14 mouse cellular contexts compared by ENCODE assay signal in genomic region chr13:29715241-29715841, GRCm38 (mm10).
DNase-seq lines count a peak whose midpoint lies in the region; ATAC-seq and TF ChIP-seq lines count a peak whose summit lies in the region.
"Had no signal": no experiment of that assay in that cellular context is flagged by ENCODE, and none has a peak within 500 bp of the region (broad histone marks: within the 10 kb centered on the region; RNA-seq: fewer than 3 reads in every experiment).

No protein-coding gene starts in this region.

- H3K4me3 ChIP-seq in forebrain, embryonic 13.5 days = no peak overlapping the region
- no peak overlapping the region for H3K4me3 ChIP-seq in forebrain, embryonic 15.5 days
- no peak overlapping the region for H3K4me3 ChIP-seq in kidney, postnatal 0 days (replicated peaks; ENCODE audit: low read depth, low read length)
- H3K4me3 ChIP-seq in CH12.LX (replicated peaks in 1 of 3; ENCODE audit: low read depth in 2 of 3, low read length in 2 of 3, poor library complexity in 1 of 3) = peak overlapping the region in 2 of 3 experiments; percentile 1 to 47
- no peak overlapping the region for H3K4me3 ChIP-seq in embryonic fibroblast, embryonic 13.5 days (ENCODE audit: insufficient read depth, low read length)
- H3K4me3 ChIP-seq: gastrocnemius, adult 2 months; neural tube, embryonic 13.5 days had no signal

- H3K27me3 ChIP-seq in forebrain, embryonic 13.5 days = no peaks in the 10 kb centered on the region
- no peaks in the 10 kb centered on the region for H3K27me3 ChIP-seq in forebrain, embryonic 15.5 days
- H3K27me3 ChIP-seq in kidney, postnatal 0 days (ENCODE audit: insufficient read depth, low read length) = no peaks in the 10 kb centered on the region
- no peaks in the 10 kb centered on the region for H3K27me3 ChIP-seq in CH12.LX (replicated peaks)
- H3K27me3 ChIP-seq: neural tube, embryonic 13.5 days had no signal

- in situ Hi-C loops in CH12.LX (cut with MboI; ENCODE audit: low pct_ligation_motif_present, low pct_unique_long_range_greater_than_20kb, low sequenced_read_pairs) = no loop called here

- peak; percentile 62 for TF ChIP-seq EP300 in CH12.LX (IDR thresholded peaks at IDR 0.05; ENCODE audit: low read length)

- no peaks in the 10 kb centered on the region for H3K79me2 ChIP-seq in CH12.LX (replicated peaks; ENCODE audit: control insufficient read depth, extremely low read depth, insufficient read depth, poor library complexity, severe bottlenecking)

- H3K9ac ChIP-seq in forebrain, embryonic 13.5 days = no peak overlapping the region
- H3K9ac ChIP-seq in forebrain, embryonic 15.5 days (replicated peaks) = no peak overlapping the region
- H3K9ac ChIP-seq in kidney, postnatal 0 days (ENCODE audit: low read depth, low read length) = no peak overlapping the region
- H3K9ac ChIP-seq in CH12.LX (ENCODE audit: insufficient read depth, low read depth) = peak overlapping the region; percentile 8
- H3K9ac ChIP-seq: neural tube, embryonic 13.5 days had no signal

- H3K4me1 ChIP-seq in forebrain, embryonic 13.5 days = peaks cover 9% of the 10 kb centered on the region
- H3K4me1 ChIP-seq in forebrain, embryonic 15.5 days = peaks cover 9% of the 10 kb centered on the region; the same call in 1 of the 2 replicates
- H3K4me1 ChIP-seq in kidney, postnatal 0 days (replicated peaks; ENCODE audit: insufficient read depth, low read length) = no peaks in the 10 kb centered on the region
- peaks cover 16 to 68% of the 10 kb centered on the region in 2 experiments for H3K4me1 ChIP-seq in CH12.LX (ENCODE audit: control insufficient read depth in 1 of 2, insufficient read depth in 2 of 2)
- H3K4me1 ChIP-seq in embryonic fibroblast, embryonic 13.5 days (ENCODE audit: control insufficient read depth, insufficient read depth, low read length) = peaks cover 22% of the 10 kb centered on the region

- no peaks in the 10 kb centered on the region for H3K9me3 ChIP-seq in forebrain, embryonic 13.5 days (replicated peaks)
- H3K9me3 ChIP-seq in forebrain, embryonic 15.5 days = no peaks in the 10 kb centered on the region
- H3K9me3 ChIP-seq in kidney, postnatal 0 days (replicated peaks; ENCODE audit: low read length) = no peaks in the 10 kb centered on the region
- H3K9me3 ChIP-seq in CH12.LX (replicated peaks; ENCODE audit: low read length) = no peaks in the 10 kb centered on the region
- H3K9me3 ChIP-seq: neural tube, embryonic 13.5 days had no signal

- ATAC-seq in forebrain, embryonic 13.5 days = no peak
- ATAC-seq in forebrain, embryonic 15.5 days (replicated peaks) = no peak
- ATAC-seq in kidney, postnatal 0 days (replicated peaks; ENCODE audit: low FRiP score, low read depth) = no peak
- ATAC-seq in erythroblast, adult 5-6 weeks (replicated peaks; ENCODE audit: low FRiP score, poor library complexity, severe bottlenecking) = no peak

- peak; percentile 50 for DNase-seq in kidney, postnatal 0 days (ENCODE audit: low spot score)
- DNase-seq in kidney, adult 9 months = no peak
- DNase-seq in CH12.LX (ENCODE audit: extremely low read depth) = peak; percentile 85
- no peak for DNase-seq in adrenal gland, adult 2 months
- DNase-seq: adrenal gland, postnatal 36 days; cerebellum, postnatal 36 days; gastrocnemius, adult 2 months; heart, adult 18-20 months; heart, postnatal 4 days had no signal

- H3K4me2 ChIP-seq in forebrain, embryonic 13.5 days = no peak overlapping the region
- no peak overlapping the region for H3K4me2 ChIP-seq in forebrain, embryonic 15.5 days (replicated peaks)
- no peak overlapping the region for H3K4me2 ChIP-seq in kidney, postnatal 0 days (ENCODE audit: low read length)
- peak overlapping the region; percentile 79 for H3K4me2 ChIP-seq in CH12.LX (ENCODE audit: insufficient read depth, low read depth, poor library complexity, severe bottlenecking)
- H3K4me2 ChIP-seq: neural tube, embryonic 13.5 days had no signal

- 50% methylated on average over 3 of the region's 3 CpGs for WGBS in forebrain, embryonic 13.5 days
- 50% methylated on average over 3 of the region's 3 CpGs for WGBS in forebrain, embryonic 15.5 days
- 56% methylated on average over 3 of the region's 3 CpGs for WGBS in kidney, postnatal 0 days

- TF ChIP-seq RAD21 in CH12.LX (IDR thresholded peaks at IDR 0.05; ENCODE audit: low read depth, low read length) = no peak

- no peak; the same call in 1 of the 2 replicates for TF ChIP-seq POLR2A in CH12.LX (IDR thresholded peaks at IDR 0.05; ENCODE audit: low read depth, low read length)
- TF ChIP-seq POLR2A in embryonic fibroblast, embryonic 13.5 days (IDR thresholded peaks at IDR 0.05; ENCODE audit: low read depth, low read length) = no peak

- H3K27ac ChIP-seq in forebrain, embryonic 13.5 days = peak overlapping the region; percentile 31; the same call in 1 of the 2 replicates
- H3K27ac ChIP-seq in forebrain, embryonic 15.5 days (replicated peaks) = no peak overlapping the region
- 0 out of 2 replicates have a peak overlapping the region, but pooled peaks have one; percentile 25 for H3K27ac ChIP-seq in kidney, postnatal 0 days
- peak overlapping the region; percentile 93 for H3K27ac ChIP-seq in CH12.LX (ENCODE audit: insufficient read depth, low read depth)
- H3K27ac ChIP-seq in embryonic fibroblast, embryonic 13.5 days (ENCODE audit: insufficient read depth, low read length) = peak overlapping the region; percentile 73
- H3K27ac ChIP-seq: gastrocnemius, adult 2 months; neural tube, embryonic 13.5 days had no signal

- H3K36me3 ChIP-seq in forebrain, embryonic 13.5 days (ENCODE audit: poor library complexity, severe bottlenecking) = no peaks in the 10 kb centered on the region
- no peaks in the 10 kb centered on the region for H3K36me3 ChIP-seq in forebrain, embryonic 15.5 days
- H3K36me3 ChIP-seq in kidney, postnatal 0 days (ENCODE audit: insufficient read depth, low read length) = no peaks in the 10 kb centered on the region
- H3K36me3 ChIP-seq in CH12.LX (replicated peaks in 1 of 2; ENCODE audit: control insufficient read depth in 1 of 2, insufficient read depth in 1 of 2, low read length in 1 of 2) = peaks cover 0 to 8% of the 10 kb centered on the region in 2 experiments
- H3K36me3 ChIP-seq: neural tube, embryonic 13.5 days had no signal

- TF ChIP-seq CTCF in kidney, postnatal 0 days (IDR thresholded peaks at IDR 0.05; ENCODE audit: low read depth) = no peak
- TF ChIP-seq CTCF in CH12.LX (conservative IDR thresholded peaks at IDR 0.05 in 1 of 2, IDR thresholded peaks at IDR 0.05 in 1 of 2; ENCODE audit: low read depth in 2 of 2, low read length in 2 of 2) = no peak
- TF ChIP-seq CTCF in embryonic fibroblast, embryonic 13.5 days (IDR thresholded peaks at IDR 0.05; ENCODE audit: borderline replicate concordance, insufficient read depth, low read length) = no peak

- dilution Hi-C loops in CH12.LX (cut with MboI; ENCODE audit: extremely low pct_ligation_motif_present, extremely low pct_unique_long_range_greater_than_20kb, low sequenced_read_pairs) = no loop called here

TF ChIP-seq in CH12.LX, 34 proteins besides CTCF, POLR2A, EP300 and RAD21:
- no peak for TF ChIP-seq RCOR1 (conservative IDR thresholded peaks at IDR 0.05; ENCODE audit: low read depth, low read length)
- TF ChIP-seq JUN (IDR thresholded peaks at IDR 0.05; ENCODE audit: insufficient read depth, low read depth, low read length) = peak; percentile 63
- TF ChIP-seq CHD1 (IDR thresholded peaks at IDR 0.05; ENCODE audit: low read depth, low read length) = no peak
- TF ChIP-seq TBP (conservative IDR thresholded peaks at IDR 0.05; ENCODE audit: low read depth, low read length) = no peak
- no peak for TF ChIP-seq GABPA (IDR thresholded peaks at IDR 0.05; ENCODE audit: insufficient replicate concordance, low read depth, low read length)
- TF ChIP-seq HCFC1 (IDR thresholded peaks at IDR 0.05; ENCODE audit: low read depth, low read length) = no peak
- TF ChIP-seq MAFK (IDR thresholded peaks at IDR 0.05; ENCODE audit: insufficient replicate concordance, low read length) = no peak
- peak; percentile 48; the same call in 1 of the 2 replicates for TF ChIP-seq ELF1 (IDR thresholded peaks at IDR 0.05; ENCODE audit: low read depth, low read length)
- peak; percentile 33; the same call in 1 of the 2 replicates for TF ChIP-seq BHLHE40 (IDR thresholded peaks at IDR 0.05; ENCODE audit: low read depth, low read length)
- TF ChIP-seq MYC (IDR thresholded peaks at IDR 0.05; ENCODE audit: low read depth, low read length) = peak; percentile 55; the same call in 1 of the 2 replicates
- peak; percentile 63 for TF ChIP-seq IRF4 (IDR thresholded peaks at IDR 0.05; ENCODE audit: low read depth, low read length)
- peak; percentile 87 for TF ChIP-seq ETS1 (conservative IDR thresholded peaks at IDR 0.05; ENCODE audit: low read depth, low read length)
- TF ChIP-seq POLR2AphosphoS2 (IDR thresholded peaks at IDR 0.05; ENCODE audit: low read depth, low read length) = no peak
- peak; percentile 97 for TF ChIP-seq MEF2A (IDR thresholded peaks at IDR 0.05; ENCODE audit: borderline replicate concordance, low read depth, low read length)
- TF ChIP-seq SIN3A (IDR thresholded peaks at IDR 0.05; ENCODE audit: low read length) = peak; percentile 23; the same call in 1 of the 2 replicates

Comparison
In these comparisons a context has a peak if more than half of its experiments do, and no peak if none do; other contexts are left out.
1. DNase-seq: peak in kidney, postnatal 0 days (single experiment) and CH12.LX (single experiment); none in kidney, adult 9 months (single experiment) and adrenal gland, adult 2 months (single experiment).
2. H3K4me3 ChIP-seq: peak in CH12.LX (2 of 3); none in forebrain, embryonic 13.5 days (single experiment), forebrain, embryonic 15.5 days (single experiment), kidney, postnatal 0 days (single experiment) and embryonic fibroblast, embryonic 13.5 days (single experiment).